11 mouse cellular contexts compared by ENCODE assay signal in genomic region chr4:62641656-62642055, GRCm38 (mm10).
DNase-seq lines count a peak whose midpoint lies in the region; ATAC-seq and TF ChIP-seq lines count a peak whose summit lies in the region.
"Had no signal": no experiment of that assay in that cellular context is flagged by ENCODE, and none has a peak within 500 bp of the region (broad histone marks: within the 10 kb centered on the region; RNA-seq: fewer than 3 reads in every experiment).

No protein-coding gene starts in this region.

- H3K27ac ChIP-seq in heart, embryonic 11.5 days (ENCODE audit: low read depth, low read length): peak overlapping the region; percentile 70
- H3K27ac ChIP-seq in liver, adult 2 months (replicated peaks; ENCODE audit: insufficient read depth, low read depth, low read length): peak overlapping the region; percentile 52
- peak overlapping the region; percentile 83 for H3K27ac ChIP-seq in heart, embryonic 16.5 days (ENCODE audit: low read length)
- 0 out of 2 replicates have a peak overlapping the region, but pooled peaks have one; percentile 1 for H3K27ac ChIP-seq in small intestine, adult 2 months (ENCODE audit: insufficient read depth, low read depth, low read length)
- no peak overlapping the region for H3K27ac ChIP-seq in midbrain, embryonic 11.5 days (ENCODE audit: low read depth, low read length)

- TF ChIP-seq POLR2A in liver, adult 2 months (IDR thresholded peaks at IDR 0.05; ENCODE audit: extremely low read depth, insufficient read depth, low read length): no peak
- no peak for TF ChIP-seq POLR2A in small intestine, adult 2 months (IDR thresholded peaks at IDR 0.05; ENCODE audit: low read depth, low read length)

- no peaks in the 10 kb centered on the region for H3K79me2 ChIP-seq in liver, adult 2 months (ENCODE audit: control insufficient read depth, insufficient read depth, low read length)

- H3K9me3 ChIP-seq in heart, embryonic 11.5 days (replicated peaks; ENCODE audit: control insufficient read depth, low read length): no peaks in the 10 kb centered on the region
- no peaks in the 10 kb centered on the region for H3K9me3 ChIP-seq in heart, embryonic 16.5 days (replicated peaks; ENCODE audit: control insufficient read depth, low read length)
- H3K9me3 ChIP-seq in midbrain, embryonic 11.5 days (ENCODE audit: control insufficient read depth, low read length): no peaks in the 10 kb centered on the region

- no peak for DNase-seq in heart, adult 18-20 months
- DNase-seq in liver, adult 2 months (ENCODE audit: extremely low read depth, low read depth, low spot score): no peak
- DNase-seq in liver: no peak
- DNase-seq in spleen, postnatal 14 days (ENCODE audit: low spot score in 2 of 2): no peak
- no peak for DNase-seq in midbrain, embryonic 11.5 days (ENCODE audit: low spot score, missing footprints)
- DNase-seq: adrenal gland, postnatal 10 days; lung, postnatal 10 days had no signal

- peaks cover 31% of the 10 kb centered on the region for H3K4me1 ChIP-seq in heart, embryonic 11.5 days (ENCODE audit: control insufficient read depth, insufficient read depth, low read length)
- H3K4me1 ChIP-seq in liver, adult 2 months (ENCODE audit: control insufficient read depth, insufficient read depth, low read length): peaks cover 8% of the 10 kb centered on the region
- peaks cover 28% of the 10 kb centered on the region for H3K4me1 ChIP-seq in heart, embryonic 16.5 days (ENCODE audit: control insufficient read depth, insufficient read depth, low read length)
- H3K4me1 ChIP-seq in small intestine, adult 2 months (ENCODE audit: control insufficient read depth, insufficient read depth, insufficient read length, low read length): peaks cover 29% of the 10 kb centered on the region
- H3K4me1 ChIP-seq in midbrain, embryonic 11.5 days (ENCODE audit: control insufficient read depth, insufficient read depth, low read length): no peaks in the 10 kb centered on the region

- TF ChIP-seq CTCF in liver, adult 2 months (IDR thresholded peaks at IDR 0.05; ENCODE audit: low read depth, low read length): no peak
- TF ChIP-seq CTCF in small intestine, adult 2 months (IDR thresholded peaks at IDR 0.05; ENCODE audit: extremely low read depth, insufficient read length, insufficient replicate concordance, low read depth, low read length): no peak

- no peak for ATAC-seq in heart, embryonic 11.5 days (replicated peaks; ENCODE audit: insufficient number of reproducible peaks, low FRiP score, low TSS enrichment)
- ATAC-seq in heart, embryonic 16.5 days (replicated peaks; ENCODE audit: extremely low read depth, insufficient read depth, low FRiP score): no peak
- ATAC-seq in midbrain, embryonic 11.5 days (ENCODE audit: low FRiP score): no peak
- ATAC-seq: forebrain, embryonic 16.5 days had no signal

- no peak overlapping the region for H3K4me3 ChIP-seq in heart, embryonic 11.5 days (ENCODE audit: low read depth, low read length)
- H3K4me3 ChIP-seq in liver, adult 2 months (ENCODE audit: insufficient read depth, low read depth, low read length): no peak overlapping the region
- no peak overlapping the region for H3K4me3 ChIP-seq in heart, embryonic 16.5 days (ENCODE audit: low read length)
- H3K4me3 ChIP-seq in small intestine, adult 2 months (ENCODE audit: low read depth, low read length): no peak overlapping the region
- H3K4me3 ChIP-seq in midbrain, embryonic 11.5 days (ENCODE audit: low read depth, low read length): no peak overlapping the region

- H3K9ac ChIP-seq in heart, embryonic 11.5 days (ENCODE audit: low read depth, low read length): 0 out of 2 replicates have a peak overlapping the region, but pooled peaks have one; percentile 24
- H3K9ac ChIP-seq in liver, adult 2 months (ENCODE audit: low read depth, low read length): no peak overlapping the region; the same call in 1 of the 2 replicates
- 0 out of 2 replicates have a peak overlapping the region, but pooled peaks have one; percentile 26 for H3K9ac ChIP-seq in heart, embryonic 16.5 days (ENCODE audit: low read length)
- no peak overlapping the region for H3K9ac ChIP-seq in midbrain, embryonic 11.5 days (ENCODE audit: low read length)

- 58% methylated on average over 3 of the region's 3 CpGs for WGBS in heart, embryonic 11.5 days (ENCODE audit: insufficient replicate concordance)
- WGBS in liver, adult 2 months: 73% methylated on average over 3 of the region's 3 CpGs
- 55% methylated on average over 3 of the region's 3 CpGs for WGBS in heart, embryonic 16.5 days
- WGBS in small intestine, adult 2 months: 71% methylated on average over 3 of the region's 3 CpGs
- WGBS in midbrain, embryonic 11.5 days: 65% methylated on average over 3 of the region's 3 CpGs

- no peaks in the 10 kb centered on the region for H3K36me3 ChIP-seq in heart, embryonic 11.5 days (ENCODE audit: control insufficient read depth, insufficient read depth, low read length)
- no peaks in the 10 kb centered on the region for H3K36me3 ChIP-seq in liver, adult 2 months (ENCODE audit: control insufficient read depth, insufficient read depth, low read length)
- H3K36me3 ChIP-seq in heart, embryonic 16.5 days (ENCODE audit: control insufficient read depth, insufficient read depth): no peaks in the 10 kb centered on the region
- H3K36me3 ChIP-seq in small intestine, adult 2 months (ENCODE audit: control insufficient read depth, insufficient read depth, low read length): peaks cover 3% of the 10 kb centered on the region
- no peaks in the 10 kb centered on the region; the same call in 1 of the 2 replicates for H3K36me3 ChIP-seq in midbrain, embryonic 11.5 days (ENCODE audit: control insufficient read depth, insufficient read depth, low read length)

- no peak overlapping the region for H3K4me2 ChIP-seq in heart, embryonic 11.5 days
- no peak overlapping the region for H3K4me2 ChIP-seq in heart, embryonic 16.5 days (ENCODE audit: low read depth, low read length)
- H3K4me2 ChIP-seq in midbrain, embryonic 11.5 days: no peak overlapping the region

- H3K27me3 ChIP-seq in heart, embryonic 11.5 days (ENCODE audit: control insufficient read depth, insufficient read depth, low read length): peaks cover 19% of the 10 kb centered on the region
- no peaks in the 10 kb centered on the region for H3K27me3 ChIP-seq in liver, adult 2 months (ENCODE audit: control insufficient read depth, insufficient read depth, low read length)
- no peaks in the 10 kb centered on the region for H3K27me3 ChIP-seq in heart, embryonic 16.5 days (ENCODE audit: control insufficient read depth, insufficient read depth, low read length)
- H3K27me3 ChIP-seq in small intestine, adult 2 months (ENCODE audit: control insufficient read depth, insufficient read depth, low read length): no peaks in the 10 kb centered on the region
- no peaks in the 10 kb centered on the region for H3K27me3 ChIP-seq in midbrain, embryonic 11.5 days (ENCODE audit: control insufficient read depth, insufficient read depth, low read length)

Comparison
In these comparisons a context has a peak if more than half of its experiments do, and no peak if none do; other contexts are left out.
1. H3K9ac ChIP-seq: peak in heart, embryonic 11.5 days (single experiment) and heart, embryonic 16.5 days (single experiment); none in liver, adult 2 months (single experiment) and midbrain, embryonic 11.5 days (single experiment).